Mouse (Mus musculus): ENCODE data around the gene Tprgl.

DNA sequence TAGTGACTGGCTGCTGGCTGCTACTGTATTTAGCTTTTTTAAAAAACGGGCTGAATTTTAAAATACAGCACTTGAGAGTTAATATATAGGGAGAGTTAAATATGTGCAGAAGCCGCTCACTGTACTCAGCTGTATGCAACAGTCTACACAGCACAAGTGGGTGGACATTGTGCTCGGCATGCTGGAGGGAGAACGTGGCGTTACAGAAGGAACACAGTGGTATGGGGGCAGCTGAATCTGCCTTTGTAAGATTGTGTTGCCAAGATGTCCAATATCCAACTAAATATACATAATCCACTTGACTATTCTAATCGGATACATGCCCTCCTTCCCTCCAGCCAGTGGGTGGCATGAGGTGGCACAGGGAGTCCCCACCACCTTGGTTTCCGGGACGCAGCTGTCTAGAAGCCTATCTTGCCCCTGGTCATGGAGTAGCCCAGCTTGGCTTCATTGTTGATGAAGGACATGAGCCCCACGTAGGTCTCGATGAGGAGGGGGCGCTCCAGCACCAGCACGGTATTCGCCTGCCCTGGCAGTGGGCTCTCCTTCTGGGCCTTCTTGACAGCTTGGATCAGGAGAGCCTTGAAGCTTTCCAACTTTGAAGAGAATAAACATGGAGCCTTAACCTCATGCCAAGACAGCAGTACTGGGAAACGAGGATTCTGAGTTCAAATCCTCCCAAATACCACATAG lies 2.4 kb downstream of the Tprgl start:
- TF ChIP-seq CTCF (conservative IDR thresholded peaks at IDR 0.05; ENCODE audit: insufficient read depth, insufficient read length, low read depth, low read length), result no peak
- TF ChIP-seq POLR2A (IDR thresholded peaks at IDR 0.05; ENCODE audit: low read depth, low read length), result no peak
